Mouse (Mus musculus): ENCODE results near the gene Fcrl5.

GRCm38 (mm10) chr3:87465454-87465853, 29.9 kb downstream of the Fcrl5 start:
- TF ChIP-seq GATA1 (IDR thresholded peaks at IDR 0.05; ENCODE audit: low read length) (no peak), TAL1 (IDR thresholded peaks at IDR 0.05; ENCODE audit: low read length) (no peak)

Measured in erythroblast, embryonic 14.5 days (primary cell).